12 mouse cellular contexts compared by ENCODE assay signal in genomic region chr9:108990462-108990820, GRCm38 (mm10). TPM values are rescaled to one million over a fixed set of nuclear protein-coding genes. Genes with fewer than 3 reads are reported as not detected.
A peak's percentile ranks its signal among the peaks of the same experiment; 100 is the strongest.
DNase-seq lines count a peak whose midpoint lies in the region; ATAC-seq and TF ChIP-seq lines count a peak whose summit lies in the region.
"Had no signal": no experiment of that assay in that cellular context is flagged by ENCODE, and none has a peak within 500 bp of the region (broad histone marks: within the 10 kb centered on the region; RNA-seq: fewer than 3 reads in every experiment).

No protein-coding gene starts in this region.

- TF ChIP-seq CTCF in gastrocnemius, adult 2 months (IDR thresholded peaks at IDR 0.05), result no peak
- TF ChIP-seq CTCF in left cerebral cortex, adult 2 months (IDR thresholded peaks at IDR 0.05), result no peak
- TF ChIP-seq CTCF in cortical plate, adult 2 months (IDR thresholded peaks at IDR 0.05; ENCODE audit: extremely low read depth, insufficient read depth, low read length), result no peak

- WGBS in limb, embryonic 13.5 days, result 28% methylated on average over 7 of the region's 7 CpGs

- H3K27ac ChIP-seq in gastrocnemius, adult 2 months, result peak overlapping the region; percentile 96
- peak overlapping the region; percentile 80 for H3K27ac ChIP-seq in left cerebral cortex, adult 2 months
- H3K27ac ChIP-seq in cortical plate, adult 2 months (ENCODE audit: insufficient read depth, low read length), result peak overlapping the region; percentile 76
- H3K27ac ChIP-seq in limb, embryonic 13.5 days, result peak overlapping the region; percentile 70; the same call in 1 of the 2 replicates

- no peaks in the 10 kb centered on the region for H3K9me3 ChIP-seq in limb, embryonic 13.5 days
- H3K9me3 ChIP-seq: hindbrain, embryonic 15.5 days had no signal

- no peak overlapping the region for H3K4me2 ChIP-seq in limb, embryonic 13.5 days (replicated peaks)

- no peak overlapping the region for H3K9ac ChIP-seq in limb, embryonic 13.5 days

- ATAC-seq in limb, embryonic 13.5 days (ENCODE audit: low FRiP score, low read depth), result no peak

- no peaks in the 10 kb centered on the region for H3K27me3 ChIP-seq in limb, embryonic 13.5 days
- H3K27me3 ChIP-seq: hindbrain, embryonic 15.5 days had no signal

- DNase-seq in gastrocnemius, adult 2 months, result peak; percentile 54
- no peak for DNase-seq in gastrocnemius, adult 8-10 months (ENCODE audit: low spot score in 2 of 2)
- DNase-seq in left cerebral cortex, adult 2 months (ENCODE audit: extremely low spot score in 1 of 2, low spot score in 2 of 2), result no peak
- DNase-seq in left cerebral cortex, adult 11 months (ENCODE audit: low spot score), result no peak
- DNase-seq in ovary, postnatal 36 days (ENCODE audit: low spot score), result no peak
- no peak for DNase-seq in spleen, postnatal 4 days (ENCODE audit: low spot score in 2 of 2)
- DNase-seq: adrenal gland, postnatal 14 days; right cerebral cortex, postnatal 4 days had no signal

- no peak for TF ChIP-seq POLR2A in cortical plate, adult 2 months (IDR thresholded peaks at IDR 0.05; ENCODE audit: extremely low read depth, insufficient read depth, low read length)

- no peaks in the 10 kb centered on the region for H3K36me3 ChIP-seq in limb, embryonic 13.5 days
- H3K36me3 ChIP-seq: hindbrain, embryonic 15.5 days had no signal

- H3K4me3 ChIP-seq in gastrocnemius, adult 2 months, result peak overlapping the region; percentile 75
- H3K4me3 ChIP-seq in left cerebral cortex, adult 2 months, result no peak overlapping the region
- H3K4me3 ChIP-seq in cortical plate, adult 2 months (ENCODE audit: insufficient read depth, low read length), result no peak overlapping the region
- no peak overlapping the region for H3K4me3 ChIP-seq in limb, embryonic 13.5 days

- intact Hi-C loops in gastrocnemius, adult 2 months (cut with DNase I), result no loop called here
- intact Hi-C loops in left cerebral cortex, adult 2 months (cut with DNase I), result loop anchor here (10.0 kb wide), 1 partner anchor 874 kb away; no protein-coding TSS in a partner anchor

- peaks cover 2% of the 10 kb centered on the region for H3K4me1 ChIP-seq in cortical plate, adult 2 months (ENCODE audit: control insufficient read depth, insufficient read depth, low read length)
- peaks cover 42% of the 10 kb centered on the region for H3K4me1 ChIP-seq in limb, embryonic 13.5 days

RNA-seq across cellular contexts. Expression of gene Pfkfb4, which starts 1.1 kb away (rescaled TPM):
- 10 to 100 TPM; 26.4 to 58.3 TPM for total RNA-seq in gastrocnemius, adult 2 months (2021)
- 10 to 100 TPM; 21.5 to 37.8 (median 35.0) TPM for total RNA-seq in gastrocnemius, adult 8-10 months (2022)
- 10 to 100 TPM; 15.8 to 17.7 TPM for total RNA-seq in left cerebral cortex, adult 2 months (2021)
- polyA plus RNA-seq in cortical plate, adult 2 months (2012; rRNA removed), result 20.5 and 20.8 TPM in 2 replicates
- 12.3 and 14.6 TPM in 2 replicates for polyA plus RNA-seq in limb, embryonic 13.5 days (2015; fragmentation: Nextera tagmentation; extraction: Ambion mirVana)

RNA-seq across cellular contexts. Expression of gene Ucn2, which starts 4.6 kb away (rescaled TPM):
- 1 to 10 TPM in 1 of 2 experiments, under 1 TPM in 1; 0.47 to 1.1 TPM for total RNA-seq in gastrocnemius, adult 2 months (2021)
- total RNA-seq in gastrocnemius, adult 8-10 months (2022), result 1 to 10 TPM in 1 of 4 experiments, under 1 TPM in 2, not detected in 1; 0.27 to 1.2 (median 0.51) TPM
- under 1 TPM; 0.40 to 0.41 TPM for total RNA-seq in left cerebral cortex, adult 2 months (2021)
- 0.25 and 0.35 TPM in 2 replicates for polyA plus RNA-seq in cortical plate, adult 2 months (2012; rRNA removed)
- polyA plus RNA-seq in limb, embryonic 13.5 days (2015; fragmentation: Nextera tagmentation; extraction: Ambion mirVana), result 0.22 and 0.33 TPM in 2 replicates
- total RNA-seq: liver, adult 2 months had no signal
- polyA plus RNA-seq: hindbrain, embryonic 15.5 days; liver, adult 2 months had no signal

RNA-seq across cellular contexts. Expression of gene Col7a1, which starts 37.1 kb away (rescaled TPM):
- 1 to 10 TPM in 1 of 2 experiments, under 1 TPM in 1; 0.95 to 3.0 TPM for total RNA-seq in gastrocnemius, adult 2 months (2021)
- 1 to 10 TPM; 1.2 to 3.1 (median 2.2) TPM for total RNA-seq in gastrocnemius, adult 8-10 months (2022)
- total RNA-seq in left cerebral cortex, adult 2 months (2021), result 1 to 10 TPM; 2.8 to 4.0 TPM
- polyA plus RNA-seq in cortical plate, adult 2 months (2012; rRNA removed), result 4.1 and 4.7 TPM in 2 replicates
- polyA plus RNA-seq in limb, embryonic 13.5 days (2015; fragmentation: Nextera tagmentation; extraction: Ambion mirVana), result 6.7 and 7.7 TPM in 2 replicates

RNA-seq across cellular contexts. Expression of gene Shisa5, which starts 47.9 kb away (rescaled TPM):
- total RNA-seq in gastrocnemius, adult 2 months (2021), result 10 to 100 TPM; 15.9 to 17.0 TPM
- 10 to 100 TPM in 2 of 4 experiments, 1 to 10 TPM in 2; 7.0 to 11.8 (median 9.1) TPM for total RNA-seq in gastrocnemius, adult 8-10 months (2022)
- total RNA-seq in left cerebral cortex, adult 2 months (2021), result 10 to 100 TPM; 71.6 to 77.5 TPM
- 123 and 125 TPM in 2 replicates for polyA plus RNA-seq in cortical plate, adult 2 months (2012; rRNA removed)
- polyA plus RNA-seq in limb, embryonic 13.5 days (2015; fragmentation: Nextera tagmentation; extraction: Ambion mirVana), result 84.1 and 87.1 TPM in 2 replicates

RNA-seq across cellular contexts. Expression of gene Uqcrc1, which starts 54.0 kb away (rescaled TPM):
- total RNA-seq in gastrocnemius, adult 2 months (2021), result 1,000 to 10,000 TPM in 1 of 2 experiments, 100 to 1,000 TPM in 1; 834 to 1,182 TPM
- total RNA-seq in gastrocnemius, adult 8-10 months (2022), result 100 to 1,000 TPM; 799 to 932 (median 902) TPM
- total RNA-seq in left cerebral cortex, adult 2 months (2021), result 100 to 1,000 TPM; 358 to 364 TPM
- 488 and 492 TPM in 2 replicates for polyA plus RNA-seq in cortical plate, adult 2 months (2012; rRNA removed)
- polyA plus RNA-seq in limb, embryonic 13.5 days (2015; fragmentation: Nextera tagmentation; extraction: Ambion mirVana), result 437 and 447 TPM in 2 replicates
